Mouse (Mus musculus): ENCODE measurements around the gene Ifnl3.

- no peak for TF ChIP-seq CTCF (IDR thresholded peaks at IDR 0.05)
- TF ChIP-seq POLR2A (IDR thresholded peaks at IDR 0.05; ENCODE audit: insufficient read depth, low read depth, low read length), result no peak
Measured at GRCm38 (mm10) chr7:28476191-28476590, 46.4 kb upstream of the Ifnl3 start.

Data from heart, adult 2 months (tissue).